ENCODE assay signal across 9 mouse cellular contexts in the genomic region with DNA sequence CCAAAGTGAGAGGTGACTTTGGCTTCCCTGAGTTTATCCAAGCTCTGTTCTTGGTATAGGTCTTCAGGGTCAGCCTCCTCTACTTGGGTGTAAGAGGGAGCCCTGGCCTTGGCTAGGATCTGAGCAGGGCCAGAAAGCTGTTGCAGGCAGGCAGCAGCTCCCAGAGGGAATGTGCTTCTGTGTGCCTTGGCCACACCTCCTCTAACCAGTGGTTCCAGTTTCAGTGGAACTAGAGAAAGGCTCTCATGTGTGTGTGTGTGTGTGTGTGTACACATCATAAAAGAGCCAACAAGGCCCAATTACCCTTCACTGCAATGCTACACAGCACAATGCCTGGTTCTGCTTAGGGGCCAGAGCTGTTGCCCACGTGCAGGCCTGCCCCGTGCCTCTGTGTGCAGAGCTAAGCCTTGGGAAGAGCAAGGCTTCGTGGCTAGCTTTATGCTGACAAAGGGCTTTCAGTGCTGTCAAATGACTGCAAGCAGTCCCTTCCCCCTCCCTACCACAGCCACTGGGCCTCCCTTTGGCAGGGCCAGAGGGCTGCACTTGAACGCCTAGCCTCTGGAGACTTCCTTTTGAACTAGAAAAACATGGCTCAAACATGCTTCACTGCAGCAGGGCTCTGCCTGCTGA. TPM values are rescaled to one million over a fixed set of nuclear protein-coding genes. Genes with fewer than 3 reads are reported as not detected.
DNase-seq lines count a peak whose midpoint lies in the region; ATAC-seq and TF ChIP-seq lines count a peak whose summit lies in the region.
"Had no signal": no experiment of that assay in that cellular context is flagged by ENCODE, and none has a peak within 500 bp of the region (broad histone marks: within the 10 kb centered on the region; RNA-seq: fewer than 3 reads in every experiment).

No protein-coding gene starts in this region.

- DNase-seq in layer of hippocampus, adult 2 months (ENCODE audit: low spot score in 2 of 2) = peak in 1 of 2 experiments; percentile 27
- DNase-seq in layer of hippocampus, postnatal 14 days (ENCODE audit: low spot score in 2 of 2) = no peak
- peak; percentile 68 for DNase-seq in forebrain, embryonic 11.5 days (ENCODE audit: low spot score)
- peak; percentile 27 for DNase-seq in heart, postnatal 4 days
- peak; percentile 69 for DNase-seq in limb, embryonic 10.5 days (ENCODE audit: low spot score)
- no peak for DNase-seq in right cerebral cortex, postnatal 14 days

- H3K36me3 ChIP-seq in forebrain, embryonic 11.5 days (ENCODE audit: control insufficient read depth, insufficient read depth, low read length) = no peaks in the 10 kb centered on the region
- H3K36me3 ChIP-seq in limb, embryonic 10.5 days = no peaks in the 10 kb centered on the region
- H3K36me3 ChIP-seq in midbrain, embryonic 12.5 days = no peaks in the 10 kb centered on the region

- H3K4me3 ChIP-seq in layer of hippocampus, adult 2 months = no peak overlapping the region
- no peak overlapping the region for H3K4me3 ChIP-seq in forebrain, embryonic 11.5 days (ENCODE audit: low read depth, low read length)
- no peak overlapping the region for H3K4me3 ChIP-seq in limb, embryonic 10.5 days
- H3K4me3 ChIP-seq in midbrain, embryonic 12.5 days = no peak overlapping the region

- TF ChIP-seq CTCF in layer of hippocampus, adult 2 months (conservative IDR thresholded peaks at IDR 0.05) = no peak

- no peaks in the 10 kb centered on the region for H3K27me3 ChIP-seq in forebrain, embryonic 11.5 days (ENCODE audit: control insufficient read depth, insufficient read depth, low read length)
- no peaks in the 10 kb centered on the region for H3K27me3 ChIP-seq in limb, embryonic 10.5 days (ENCODE audit: low read depth, poor library complexity, severe bottlenecking)
- no peaks in the 10 kb centered on the region for H3K27me3 ChIP-seq in midbrain, embryonic 12.5 days

- peak overlapping the region; percentile 35 for H3K9ac ChIP-seq in forebrain, embryonic 11.5 days (ENCODE audit: low read length)
- peak overlapping the region; percentile 15; the same call in 1 of the 2 replicates for H3K9ac ChIP-seq in midbrain, embryonic 12.5 days (replicated peaks)

- peak overlapping the region; percentile 44; the same call in 1 of the 2 replicates for H3K27ac ChIP-seq in layer of hippocampus, adult 2 months
- H3K27ac ChIP-seq in forebrain, embryonic 11.5 days (ENCODE audit: low read depth, low read length) = peak overlapping the region; percentile 69
- peak overlapping the region; percentile 90 for H3K27ac ChIP-seq in limb, embryonic 10.5 days
- peak overlapping the region; percentile 75 for H3K27ac ChIP-seq in midbrain, embryonic 12.5 days (replicated peaks)

- ATAC-seq in forebrain, embryonic 11.5 days (replicated peaks; ENCODE audit: low FRiP score) = peak; percentile 90
- ATAC-seq in midbrain, embryonic 12.5 days (ENCODE audit: low FRiP score, low read depth) = peak; percentile 88
- ATAC-seq in inflammation-experienced regulatory T-cells, adult 6 months = no peak

- H3K9me3 ChIP-seq in forebrain, embryonic 11.5 days (ENCODE audit: control insufficient read depth, low read length) = no peaks in the 10 kb centered on the region
- no peaks in the 10 kb centered on the region for H3K9me3 ChIP-seq in limb, embryonic 10.5 days (replicated peaks)
- no peaks in the 10 kb centered on the region for H3K9me3 ChIP-seq in midbrain, embryonic 12.5 days

- 9% methylated on average over 4 of the region's 4 CpGs for WGBS in forebrain, embryonic 11.5 days
- 16% methylated on average over 4 of the region's 4 CpGs for WGBS in limb, embryonic 10.5 days
- WGBS in midbrain, embryonic 12.5 days = 4% methylated on average over 4 of the region's 4 CpGs

- peaks cover 16% of the 10 kb centered on the region for H3K4me1 ChIP-seq in forebrain, embryonic 11.5 days (replicated peaks; ENCODE audit: control insufficient read depth, insufficient read depth, low read length)
- H3K4me1 ChIP-seq in limb, embryonic 10.5 days = peaks cover 29% of the 10 kb centered on the region
- peaks cover 27% of the 10 kb centered on the region for H3K4me1 ChIP-seq in midbrain, embryonic 12.5 days

- no peak overlapping the region for H3K4me2 ChIP-seq in forebrain, embryonic 11.5 days (ENCODE audit: low read depth, low read length, severe bottlenecking)
- H3K4me2 ChIP-seq in midbrain, embryonic 12.5 days (replicated peaks) = no peak overlapping the region

RNA-seq across cellular contexts. Expression of gene Alppl2, which starts 54.1 kb away (rescaled TPM):
- total RNA-seq in layer of hippocampus, adult 2 months (2021) = not detected
- not detected for total RNA-seq in layer of hippocampus, postnatal 14 days (2021)
- polyA plus RNA-seq in forebrain, embryonic 11.5 days (2014; fragmentation: Nextera tagmentation; extraction: Ambion mirVana) = not detected in 2 replicates
- total RNA-seq in heart, postnatal 4 days (2021) = not detected
- polyA plus RNA-seq in limb, embryonic 10.5 days (2016; fragmentation: Nextera tagmentation; extraction: Ambion mirVana) = not detected in 2 replicates
- polyA plus RNA-seq in midbrain, embryonic 12.5 days (2016; fragmentation: Nextera tagmentation; extraction: Ambion mirVana) = not detected in 2 replicates
- not detected for polyA plus RNA-seq in inflammation-experienced regulatory T-cells, adult 6 months (2017; shearing (Covaris generic))
- total RNA-seq: layer of hippocampus, adult 18-20 months had no signal

Comparison
In these comparisons a context has a peak if more than half of its experiments do, and no peak if none do; other contexts are left out.
1. DNase-seq: peak in forebrain, embryonic 11.5 days (single experiment), heart, postnatal 4 days (single experiment) and limb, embryonic 10.5 days (single experiment); none in layer of hippocampus, postnatal 14 days (0 of 2) and right cerebral cortex, postnatal 14 days (single experiment).
2. Peak in every context shown above with its lines, with median percentiles within 50 percentile points of each other: H3K27ac ChIP-seq.